Mouse (Mus musculus) heart, adult 9 months (tissue): ENCODE measurements around the gene S100g.

Source experiments
- DNase-seq, 2 experiments: peaks; one replicate each; pipeline ENCODE4 v3.0.0; 2022; ENCODE audit warnings: low spot score in 2 of 2

The S100g gene

DNA sequence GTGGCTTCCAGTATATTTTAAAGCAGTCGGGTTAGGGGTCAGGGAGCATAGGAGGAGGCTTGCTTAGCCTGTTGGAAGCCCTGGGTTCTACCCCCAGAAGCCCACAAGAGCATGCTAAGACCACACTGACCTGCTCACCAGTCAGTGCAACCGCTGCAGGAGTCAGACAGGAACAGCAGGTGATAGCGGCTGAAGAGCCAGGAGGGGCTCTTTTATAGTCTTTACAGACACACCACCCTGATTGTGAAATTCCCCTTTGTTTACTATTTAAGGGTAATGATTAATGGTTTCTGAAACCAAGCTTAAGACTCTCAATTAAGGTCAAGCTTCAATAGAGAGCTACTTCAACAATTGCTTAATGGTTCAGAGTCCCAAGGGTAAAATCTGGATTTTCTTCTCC is at the start of gene S100g:
TSS of gene S100g (minus strand) at position 217 of the 400 bp plus-strand sequence.
- DNase-seq, result no peak

DNA sequence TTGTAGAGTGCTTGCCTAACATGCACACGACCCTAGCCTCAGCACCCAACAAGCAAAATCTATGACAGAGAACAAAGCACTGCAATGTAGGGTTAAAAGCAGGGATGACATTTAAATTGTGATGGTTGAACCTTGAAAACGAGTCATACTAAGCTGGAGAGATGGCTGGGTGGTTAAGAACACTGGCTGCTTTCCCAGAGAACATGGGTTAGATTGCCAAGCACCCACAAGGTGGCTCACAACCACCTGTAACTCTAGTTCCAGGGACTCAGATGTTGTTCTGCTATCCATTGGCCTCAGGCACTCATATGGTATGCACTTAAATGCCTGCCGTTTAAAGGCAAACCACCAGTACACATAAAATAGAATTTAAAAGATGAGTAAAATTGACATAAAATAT is 27.7 kb upstream of the S100g start:
- no peak for DNase-seq

DNA sequence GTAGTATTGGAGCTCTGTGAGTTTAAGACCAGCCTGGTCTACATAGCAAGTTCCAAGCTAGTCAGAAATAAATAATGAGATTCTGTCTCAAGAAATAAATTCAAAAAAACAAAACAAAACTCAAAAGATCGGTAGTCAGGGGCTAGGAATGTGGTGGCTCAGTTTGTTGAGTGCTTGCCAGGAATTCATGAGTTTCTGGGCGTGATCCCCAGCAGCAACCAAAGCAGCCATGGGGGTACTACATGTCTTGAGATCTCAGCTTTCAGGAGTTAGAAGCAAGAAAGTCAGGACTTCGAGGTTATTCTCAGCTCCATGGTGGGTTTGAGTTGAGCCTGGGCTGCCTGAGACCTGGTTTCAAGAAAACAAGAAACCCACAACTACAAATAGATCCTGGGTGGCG is 27.0 kb upstream of the S100g start:
- DNase-seq, result no peak

DNA sequence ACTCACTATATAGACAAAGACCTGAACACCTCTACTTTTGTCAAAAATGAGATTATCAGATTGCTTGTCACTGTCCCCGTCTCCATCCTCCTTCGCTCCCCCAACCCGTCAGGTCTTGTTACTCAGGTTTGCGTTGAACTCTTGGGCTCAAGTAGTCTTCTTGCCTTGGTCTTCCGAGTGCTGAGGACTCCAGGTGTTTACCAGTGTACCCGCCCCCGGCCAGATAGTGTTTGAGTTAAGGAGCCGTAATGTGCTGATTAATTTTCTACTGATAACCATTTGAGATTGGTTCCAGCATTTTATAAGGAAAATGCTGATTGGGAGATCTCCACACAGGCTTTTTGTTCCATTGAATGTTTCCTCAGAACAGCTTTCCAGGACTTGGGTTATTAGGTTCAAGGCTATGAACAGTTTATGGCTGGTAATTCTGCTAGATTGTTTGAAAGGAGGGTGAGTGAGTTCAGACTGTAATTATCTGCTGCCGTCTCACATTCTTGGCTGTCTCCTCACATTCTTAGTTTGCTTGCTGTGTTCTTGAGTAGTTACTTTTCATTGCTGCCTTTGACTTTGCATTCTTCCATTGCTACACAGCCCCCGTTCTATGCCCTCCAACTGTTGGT is 22.6 kb upstream of the S100g start:
- no peak for DNase-seq

DNA sequence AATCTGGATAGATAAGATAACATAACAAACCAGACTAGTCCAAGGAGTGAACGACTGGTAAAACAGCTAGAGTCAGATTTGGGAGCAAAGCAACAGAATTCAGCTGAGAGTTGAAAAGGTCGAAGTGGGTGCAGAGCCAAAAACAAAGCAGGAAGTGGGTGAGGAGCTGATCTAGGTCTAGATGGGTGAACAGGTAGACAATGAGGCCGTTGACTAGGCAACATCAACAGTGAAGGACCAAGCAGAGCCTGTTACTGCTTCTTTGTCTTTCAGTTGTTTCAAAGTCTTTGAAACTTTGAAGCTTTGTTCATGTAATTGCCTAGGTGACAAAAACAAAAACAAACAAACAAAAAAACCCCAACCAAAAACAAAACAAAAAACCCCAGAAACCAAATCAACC is 11.8 kb upstream of the S100g start:
- no peak for DNase-seq

DNA sequence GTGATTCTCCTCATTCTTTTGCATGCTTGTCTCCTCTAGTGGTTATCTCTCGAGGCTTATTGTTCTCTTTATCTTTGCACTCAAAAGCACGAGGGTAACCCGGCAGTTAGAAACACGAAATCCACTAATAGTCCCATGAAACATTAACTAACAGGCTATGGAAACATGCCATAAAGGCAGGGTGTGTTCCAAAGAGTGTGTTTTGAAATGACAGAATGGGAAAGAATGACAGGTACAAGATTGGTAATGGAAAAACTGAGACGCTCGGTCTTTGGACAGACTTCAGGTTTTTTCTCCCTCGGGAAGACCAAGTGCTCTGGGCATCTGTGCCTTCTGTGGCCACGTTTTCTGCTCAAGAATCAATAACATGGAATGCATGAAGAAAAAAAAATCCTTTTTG is 3.1 kb upstream of the S100g start:
- no peak for DNase-seq

DNA sequence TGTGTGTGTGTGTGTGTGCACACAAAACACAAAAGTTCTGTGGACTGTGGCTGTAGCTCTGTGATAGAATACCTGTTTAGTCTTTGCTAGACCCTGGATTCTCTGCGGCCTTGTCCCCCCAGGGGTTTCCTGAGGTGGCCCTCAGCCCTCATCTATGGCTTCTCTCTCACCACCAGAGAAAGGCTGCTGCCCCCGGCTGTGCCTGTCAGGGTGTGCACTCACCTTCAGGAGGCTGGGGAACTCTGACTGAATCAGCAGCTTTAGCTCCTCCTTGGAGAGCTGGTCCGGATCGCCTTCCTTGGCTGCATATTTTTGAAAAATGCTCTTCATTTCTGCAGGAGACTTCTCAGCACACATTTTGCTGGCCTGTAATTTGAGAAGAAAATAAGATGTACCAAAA is 559 bp downstream of the S100g start:
- DNase-seq, result no peak

DNA sequence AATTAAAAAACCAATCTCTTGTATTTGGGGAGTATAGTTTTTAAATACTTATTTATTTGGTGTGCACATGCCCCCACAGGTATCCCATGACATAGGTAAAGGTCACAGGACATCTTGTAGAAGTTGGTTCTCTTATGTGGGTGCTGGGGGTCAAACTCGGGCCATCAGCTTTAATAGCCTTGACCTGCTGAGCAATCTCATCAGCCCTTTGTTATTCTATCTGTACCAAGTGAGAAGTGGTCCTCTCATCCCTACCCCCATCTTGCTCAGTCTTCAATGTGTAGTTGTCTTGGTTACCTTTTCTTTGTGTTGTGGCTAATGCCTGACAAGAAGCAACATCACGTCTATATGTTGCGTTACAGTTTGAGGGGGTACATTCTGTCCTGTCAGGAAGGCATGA is 6.5 kb downstream of the S100g start:
- DNase-seq, result no peak

DNA sequence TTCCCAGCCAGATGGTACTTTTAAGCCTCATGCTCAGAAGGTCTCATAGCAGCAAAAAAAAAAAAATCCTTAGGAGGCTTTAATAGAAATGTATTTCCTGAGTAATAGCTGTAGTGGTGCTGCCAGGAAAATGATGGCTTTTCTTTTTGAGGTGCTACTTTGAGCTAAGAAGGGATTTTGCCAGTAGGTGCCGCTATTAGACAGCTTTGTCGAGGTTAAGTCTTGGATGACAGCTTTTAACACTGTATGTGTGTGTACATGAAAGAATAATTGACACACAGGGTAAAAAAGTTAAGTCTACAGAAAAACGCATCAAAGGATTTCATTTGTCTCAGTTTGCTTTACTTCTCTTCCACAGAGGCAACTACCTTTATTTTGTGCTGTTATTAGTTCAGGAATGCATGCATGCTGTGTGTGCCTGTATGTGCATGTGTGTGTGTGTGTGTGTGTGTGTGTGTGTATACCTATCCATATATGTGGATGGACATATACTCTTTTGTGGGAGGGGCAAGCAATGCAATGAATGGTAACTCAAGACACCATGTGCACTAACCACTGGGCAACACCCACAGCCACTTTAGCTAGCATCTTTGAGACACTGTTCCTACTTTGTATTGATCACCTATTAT is 14.5 kb downstream of the S100g start:
- no peak for DNase-seq

DNA sequence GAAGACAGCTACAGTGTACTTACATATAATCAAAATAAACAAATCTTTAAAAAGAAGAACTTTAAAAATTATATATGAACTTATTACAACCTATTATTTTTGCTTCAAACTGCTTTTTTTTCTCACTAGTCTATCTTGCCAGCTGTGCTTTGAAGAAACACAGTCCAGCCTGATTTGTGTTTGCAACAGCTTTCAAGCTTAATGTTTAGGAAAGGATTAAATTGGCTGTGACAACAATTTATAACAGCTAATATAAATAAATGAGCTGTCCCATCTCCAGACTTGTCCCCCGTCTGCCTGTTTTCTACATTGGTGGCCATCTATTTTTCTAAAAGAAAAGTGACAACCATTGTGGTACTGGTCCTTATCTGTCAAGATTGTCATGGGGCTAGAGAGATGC is 22.4 kb downstream of the S100g start:
- no peak for DNase-seq

DNA sequence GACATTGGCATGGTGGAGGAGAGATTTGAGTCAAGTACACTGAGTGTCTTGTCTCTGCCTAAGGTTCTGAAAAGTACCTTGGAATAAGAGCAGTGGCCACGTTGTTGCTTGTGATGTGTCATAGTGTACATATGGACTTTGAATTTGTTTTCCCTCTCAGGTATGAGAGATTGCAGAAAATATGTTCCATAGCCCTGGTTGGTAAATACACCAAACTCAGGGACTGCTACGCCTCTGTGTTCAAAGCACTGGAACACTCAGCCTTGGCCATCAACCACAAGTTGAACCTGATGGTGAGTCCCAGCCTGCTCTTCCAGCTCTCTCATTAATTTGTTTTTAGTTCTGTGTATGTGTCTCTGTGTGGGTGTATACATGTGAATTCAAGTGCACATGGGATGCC is 32.9 kb downstream of the S100g start:
- no peak for DNase-seq

DNA sequence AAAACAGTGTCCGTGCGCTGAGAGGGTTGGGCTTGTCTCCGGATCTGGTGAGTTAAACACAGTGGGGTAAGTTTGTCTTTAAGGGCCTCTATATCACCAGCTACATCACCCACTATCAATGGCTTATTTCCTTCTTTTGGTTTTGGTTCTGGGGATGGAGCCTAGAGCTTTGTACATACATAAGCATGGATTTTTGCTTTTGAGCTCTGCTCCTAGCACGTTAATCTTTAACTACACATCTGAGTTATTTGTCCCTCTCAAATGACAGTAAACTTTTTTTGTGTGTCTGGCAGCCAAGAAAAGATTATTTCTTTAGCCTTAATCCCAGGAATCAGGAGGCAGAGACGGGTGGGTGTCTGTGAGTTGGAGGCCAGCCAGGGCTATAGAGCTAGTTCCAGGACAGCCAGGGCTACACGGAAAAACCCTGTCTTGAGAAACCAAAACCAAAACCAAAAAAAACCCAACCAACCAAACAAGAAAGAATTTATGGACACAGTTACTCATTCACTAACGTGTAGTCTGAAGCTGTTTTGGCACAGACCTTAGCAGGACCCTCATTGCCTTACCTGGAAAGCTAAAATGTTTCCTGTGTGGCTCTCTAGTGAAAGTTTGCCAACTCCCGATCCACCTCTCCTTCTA is 42.8 kb downstream of the S100g start:
- DNase-seq, result no peak

DNA sequence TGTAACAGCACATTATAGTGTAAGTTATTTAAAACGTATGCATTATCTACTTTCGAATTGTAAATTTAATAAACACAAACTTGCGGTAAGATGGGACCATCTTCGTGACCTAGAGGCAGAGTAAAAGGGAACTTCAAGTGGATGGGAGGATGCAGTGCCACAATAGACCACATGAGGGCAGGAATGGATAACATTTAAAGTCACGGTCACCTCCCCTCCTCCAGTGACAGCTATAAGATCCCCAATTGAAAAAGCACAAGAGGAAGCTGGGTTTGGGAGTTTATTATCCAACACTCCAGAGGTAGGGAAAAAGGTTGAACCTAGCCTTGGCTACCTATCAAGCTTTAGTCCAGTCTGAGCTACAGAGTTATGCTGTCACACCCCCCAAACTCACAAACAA is 48.7 kb downstream of the S100g start:
- DNase-seq, result peak; percentile 19 to 35

DNA sequence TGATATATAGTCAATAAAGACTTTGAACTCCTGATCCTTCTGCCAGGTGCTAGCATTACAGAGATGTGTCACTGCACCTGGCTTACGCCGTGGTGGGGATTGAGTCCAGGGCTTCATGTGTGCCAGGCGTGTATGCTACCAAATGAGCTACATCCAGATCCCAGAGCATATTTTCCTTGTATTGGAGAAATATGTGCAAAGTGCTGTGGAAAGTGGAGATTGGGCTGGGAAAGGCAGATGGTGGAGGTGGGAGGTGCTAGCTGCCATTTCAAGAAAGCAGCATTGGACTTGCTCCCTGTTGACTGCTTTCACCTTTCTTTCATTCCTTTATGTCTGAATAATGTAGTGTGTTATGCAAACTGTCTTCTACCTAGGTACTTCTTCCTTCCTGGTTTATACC is 50.7 kb downstream of the S100g start:
- DNase-seq, result no peak
